Mouse (Mus musculus) lung, postnatal 14 days (tissue): ENCODE data around the gene Cd48.
"Not testable (repeated sequence)": the region's sequence is repeated elsewhere in the genome, so short reads cannot be mapped to it uniquely, and the experiment has no call there.

ENCODE experiments used
- DNase-seq: peaks from one replicate; pipeline ENCODE4 v3.0.0; 2021

The Cd48 gene

GRCm38 (mm10) chr1:171681531-171682299 is at the start of gene Cd48:
Gene Cd48 (plus strand): TSS chr1:171682009.
- DNase-seq = no peak

- no peak for DNase-seq
Observed at GRCm38 (mm10) chr1:171635696-171636095, 46.1 kb upstream of the Cd48 start.

GRCm38 (mm10) chr1:171637101-171637500 is 44.7 kb upstream of the Cd48 start:
- no peak for DNase-seq

GRCm38 (mm10) chr1:171638686-171639085 is 43.1 kb upstream of the Cd48 start:
- DNase-seq = no peak

GRCm38 (mm10) chr1:171640796-171641195 is 41.0 kb upstream of the Cd48 start:
- no peak for DNase-seq

- DNase-seq = no peak
Observed at GRCm38 (mm10) chr1:171643612-171644011, 38.2 kb upstream of the Cd48 start.

GRCm38 (mm10) chr1:171646429-171646940 is 35.3 kb upstream of the Cd48 start:
- DNase-seq = no peak

- no peak for DNase-seq
Observed at GRCm38 (mm10) chr1:171647716-171648115, 34.1 kb upstream of the Cd48 start.

GRCm38 (mm10) chr1:171648840-171649239 is 33.0 kb upstream of the Cd48 start:
- DNase-seq = no peak

GRCm38 (mm10) chr1:171652734-171653133 is 29.1 kb upstream of the Cd48 start, which contains the start of gene Slamf7:
Gene Slamf7 (minus strand): TSS chr1:171653035.
- no peak for DNase-seq

GRCm38 (mm10) chr1:171658561-171658991 is 23.2 kb upstream of the Cd48 start:
- no peak for DNase-seq

GRCm38 (mm10) chr1:171660423-171660822 is 21.4 kb upstream of the Cd48 start:
- no peak for DNase-seq

GRCm38 (mm10) chr1:171661482-171661881 is 20.3 kb upstream of the Cd48 start:
- DNase-seq = no peak

- no peak for DNase-seq
Observed at GRCm38 (mm10) chr1:171663757-171664156, 18.1 kb upstream of the Cd48 start.

GRCm38 (mm10) chr1:171666350-171666749 is 15.5 kb upstream of the Cd48 start:
- DNase-seq = no peak

- DNase-seq = no peak
Observed at GRCm38 (mm10) chr1:171667160-171667559, 14.6 kb upstream of the Cd48 start.

- DNase-seq = not testable (repeated sequence)
Observed at GRCm38 (mm10) chr1:171672451-171672850, 9.4 kb upstream of the Cd48 start.

GRCm38 (mm10) chr1:171672854-171673475 is 8.8 kb upstream of the Cd48 start:
- no peak for DNase-seq

GRCm38 (mm10) chr1:171674467-171674866 is 7.3 kb upstream of the Cd48 start:
- DNase-seq = no peak

- no peak for DNase-seq
Observed at GRCm38 (mm10) chr1:171677721-171678120, 4.1 kb upstream of the Cd48 start.

GRCm38 (mm10) chr1:171681009-171681408 is 800 bp upstream of the Cd48 start:
- DNase-seq = no peak

- DNase-seq = no peak
Observed at GRCm38 (mm10) chr1:171684923-171685322, 3.1 kb downstream of the Cd48 start.

- no peak for DNase-seq
Observed at GRCm38 (mm10) chr1:171687320-171687719, 5.5 kb downstream of the Cd48 start.

GRCm38 (mm10) chr1:171693918-171694317 is 12.1 kb downstream of the Cd48 start:
- no peak for DNase-seq
